Mouse (Mus musculus) urinary bladder, adult 18-20 months (tissue): ENCODE results near the gene Vps39.

ENCODE experiments used
- DNase-seq, 2 experiments: peaks; one replicate each; pipeline ENCODE4 v3.0.0; 2022; ENCODE audit warnings: low spot score in 2 of 2, mixed read lengths in 2 of 2

Vps39 gene

DNA sequence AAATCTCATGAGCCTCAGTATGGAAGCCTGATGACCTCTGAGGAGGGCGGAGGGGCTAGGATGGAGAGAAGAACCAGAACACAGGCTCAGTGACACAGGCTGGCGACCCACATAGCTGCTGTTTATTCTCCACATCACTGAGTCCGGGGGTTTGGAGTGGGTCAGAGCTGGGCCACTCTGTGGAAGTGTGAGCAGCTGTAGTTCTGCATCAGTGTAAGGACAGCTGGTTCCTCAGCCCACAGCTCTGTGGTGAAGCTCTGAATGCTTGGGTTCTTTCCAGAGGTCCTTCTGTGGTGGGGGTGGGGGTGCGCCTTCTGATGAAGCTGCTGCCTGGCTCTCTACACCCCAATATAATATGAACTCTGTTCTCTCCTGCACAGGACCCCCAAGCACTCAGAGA lies 53.1 kb downstream of the Vps39 start:
- DNase-seq: no peak

DNA sequence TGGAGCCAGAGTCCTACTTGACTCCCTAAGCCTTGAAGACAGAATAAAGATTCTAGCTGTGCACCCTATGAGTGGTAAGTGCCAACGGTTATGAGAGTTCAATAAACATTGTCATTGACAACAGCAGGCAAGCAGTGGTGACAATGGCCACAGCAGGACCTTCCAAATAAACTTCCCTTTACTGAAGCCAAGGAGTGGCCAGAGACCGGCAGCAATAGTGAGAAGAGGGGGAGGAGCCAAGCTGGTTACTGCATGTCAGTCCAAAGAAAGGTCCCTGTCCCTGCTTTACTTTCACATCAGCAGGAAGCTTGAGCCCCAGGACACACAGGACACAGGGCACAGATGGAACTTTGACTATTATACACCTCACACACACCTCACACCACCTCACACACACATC lies 56.8 kb downstream of the Vps39 start:
- DNase-seq: no peak

GRCm38 (mm10) chr2:120291471-120292078 lies 61.4 kb downstream of the Vps39 start:
- DNase-seq: no peak

DNA sequence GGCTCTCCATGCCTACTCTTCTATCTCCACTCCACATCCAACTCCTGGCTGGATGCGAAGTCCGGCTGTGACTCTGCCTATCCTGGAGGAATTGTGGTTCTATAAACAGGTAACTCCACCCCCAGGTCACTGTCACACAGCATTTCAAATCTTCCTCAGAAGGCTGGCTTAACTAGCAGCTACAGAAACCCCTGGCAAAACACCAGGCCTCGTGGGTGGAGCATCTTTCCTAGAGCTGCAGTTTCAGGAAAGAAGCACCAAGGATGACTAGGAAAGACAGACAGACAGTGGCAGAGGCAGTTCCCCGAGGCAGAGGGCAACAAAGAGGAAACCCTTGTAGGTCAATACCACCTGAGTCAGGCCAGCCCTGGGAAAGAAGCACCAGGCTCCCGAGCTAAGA lies 63.9 kb downstream of the Vps39 start, which contains the start of gene Pla2g4d:
Gene Pla2g4d (minus strand): TSS at position 203 of the 400 bp plus-strand sequence.
- DNase-seq: no peak

DNA sequence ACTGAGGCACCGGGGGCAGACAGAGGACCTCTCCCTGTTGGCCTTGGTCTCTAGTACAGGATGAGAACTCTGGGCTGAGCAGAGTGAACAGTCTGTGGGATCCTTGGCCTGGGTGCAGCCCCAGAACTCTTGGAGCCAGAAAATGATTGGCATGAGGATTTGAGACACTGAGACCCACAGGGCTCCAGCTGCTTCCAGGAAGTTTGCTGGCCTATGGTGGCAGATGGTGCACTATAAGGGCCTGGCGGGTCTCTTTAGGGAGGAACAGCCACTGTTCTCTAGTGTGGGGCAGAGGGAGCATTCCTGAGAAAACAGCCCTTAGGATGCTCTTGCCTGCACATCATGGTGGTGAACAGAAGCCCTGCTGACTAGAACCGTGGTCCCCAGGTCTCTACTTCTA lies 64.5 kb downstream of the Vps39 start:
- no peak for DNase-seq

GRCm38 (mm10) chr2:120285639-120286038 lies 67.3 kb downstream of the Vps39 start:
- no peak for DNase-seq

DNA sequence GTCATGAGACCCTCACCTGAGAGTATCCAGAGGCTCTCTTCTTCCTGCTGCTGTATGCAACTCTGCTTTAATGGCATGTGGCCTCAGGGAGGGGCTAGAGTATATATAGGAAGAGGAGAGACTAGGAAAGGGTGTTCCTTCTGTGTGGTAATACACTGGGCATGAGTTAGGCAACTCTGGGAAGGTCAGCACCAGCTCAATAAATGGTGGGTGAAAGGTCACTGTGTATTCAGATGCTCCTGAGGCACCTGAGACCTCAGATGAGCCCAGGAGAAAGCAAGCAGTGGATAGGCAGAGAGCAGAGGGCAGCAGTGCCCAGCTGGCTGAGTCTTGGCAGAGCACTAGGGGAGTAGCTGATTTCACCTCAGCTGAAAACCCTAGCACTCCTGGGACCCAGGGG lies 68.2 kb downstream of the Vps39 start:
- DNase-seq: no peak

GRCm38 (mm10) chr2:120284094-120284493 lies 68.8 kb downstream of the Vps39 start:
- no peak for DNase-seq

GRCm38 (mm10) chr2:120283550-120283949 lies 69.4 kb downstream of the Vps39 start:
- DNase-seq: no peak

DNA sequence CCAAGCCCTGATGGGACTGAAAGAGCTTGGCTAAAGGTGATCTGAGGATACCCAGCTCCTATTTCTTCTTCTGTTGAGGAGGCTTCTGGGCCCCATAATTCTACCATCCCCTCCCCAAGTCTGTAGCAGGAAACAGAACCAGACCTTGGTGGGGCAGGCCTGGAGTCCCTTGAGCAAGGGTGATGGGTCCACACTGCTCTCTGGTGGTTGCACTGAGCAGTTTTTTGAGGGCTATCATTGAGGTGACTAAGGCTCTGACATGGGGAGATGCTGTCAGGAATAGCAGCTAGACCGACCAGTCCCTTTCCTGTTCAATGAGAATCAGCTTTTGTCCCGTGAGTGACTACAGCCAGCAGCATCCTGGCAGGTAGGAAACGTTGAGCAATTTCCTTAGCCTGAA lies 71.7 kb downstream of the Vps39 start:
- DNase-seq: no peak

DNA sequence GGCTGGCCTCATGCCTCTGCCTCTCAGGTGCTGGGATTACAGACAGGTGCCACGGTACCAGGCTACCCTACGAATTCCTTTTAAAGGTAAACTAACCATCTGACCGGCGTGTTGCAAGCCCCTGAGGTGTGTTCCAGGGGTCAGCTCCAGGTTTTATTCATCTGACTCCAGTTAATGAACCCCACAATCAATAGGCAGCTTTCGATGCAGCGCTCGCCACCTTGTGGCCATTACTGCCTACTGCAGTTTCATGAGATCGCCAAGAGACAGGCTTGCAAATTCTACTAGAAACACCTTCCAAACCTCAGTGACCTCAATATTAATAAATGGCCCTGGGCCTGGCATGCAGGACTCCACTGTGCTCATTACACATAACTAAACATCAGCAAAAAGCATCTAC lies 73.0 kb downstream of the Vps39 start:
- peak; percentile 13 to 46 for DNase-seq

GRCm38 (mm10) chr2:120276951-120277350 lies 76.0 kb downstream of the Vps39 start:
- DNase-seq: no peak

GRCm38 (mm10) chr2:120268635-120269034 lies 84.3 kb downstream of the Vps39 start:
- no peak for DNase-seq
